Mouse (Mus musculus): ENCODE measurements around the gene Olfml2b. TPM values are rescaled to one million over a fixed set of nuclear protein-coding genes. Genes with fewer than 3 reads are reported as not detected.

The Olfml2b gene
- polyA plus RNA-seq, 1 experiment from 2014 or later: 17.0 TPM

GRCm38 (mm10) chr1:170611631-170612030 is 32.7 kb upstream of the Olfml2b start:
- Histone ChIP-seq H3K36me3 (ENCODE audit: control insufficient read depth, insufficient read depth, low read length) (no peaks in the 10 kb centered on the region), H3K4me1 (ENCODE audit: control insufficient read depth, insufficient read depth, low read length) (no peaks in the 10 kb centered on the region), H3K27me3 (replicated peaks; ENCODE audit: control insufficient read depth, insufficient read depth, low read length) (no peaks in the 10 kb centered on the region), H3K4me2 (ENCODE audit: low read depth, low read length) (no peak overlapping the region), H3K9ac (ENCODE audit: low read depth, low read length) (no peak overlapping the region), H3K4me3 (ENCODE audit: low read length) (no peak overlapping the region), H3K9me3 (ENCODE audit: control insufficient read depth, low read length) (no peaks in the 10 kb centered on the region), H3K27ac (ENCODE audit: low read length) (no peak overlapping the region)
- 93% methylated on average over 3 of the region's 3 CpGs for WGBS
- ATAC-seq: no peak

- WGBS: 60% methylated on average over 18 of the region's 18 CpGs
- no peak overlapping the region for H3K9ac ChIP-seq (ENCODE audit: low read depth, low read length)
- H3K4me1 ChIP-seq (ENCODE audit: control insufficient read depth, insufficient read depth, low read length): no peaks in the 10 kb centered on the region
- no peaks in the 10 kb centered on the region for H3K9me3 ChIP-seq (ENCODE audit: control insufficient read depth, low read length)
- ATAC-seq: peak; percentile 84
- H3K27me3 ChIP-seq (replicated peaks; ENCODE audit: control insufficient read depth, insufficient read depth, low read length): no peaks in the 10 kb centered on the region
- no peak overlapping the region for H3K4me2 ChIP-seq (ENCODE audit: low read depth, low read length)
- no peak overlapping the region for H3K27ac ChIP-seq (ENCODE audit: low read length)
- no peak overlapping the region for H3K4me3 ChIP-seq (ENCODE audit: low read length)
- H3K36me3 ChIP-seq (ENCODE audit: control insufficient read depth, insufficient read depth, low read length): no peaks in the 10 kb centered on the region
Measured at GRCm38 (mm10) chr1:170612968-170613872, 31.1 kb upstream of the Olfml2b start.

- WGBS: 79% methylated on average over 2 of the region's 2 CpGs
- no peaks in the 10 kb centered on the region for H3K27me3 ChIP-seq (replicated peaks; ENCODE audit: control insufficient read depth, insufficient read depth, low read length)
- H3K9me3 ChIP-seq (ENCODE audit: control insufficient read depth, low read length): no peaks in the 10 kb centered on the region
- no peak overlapping the region for H3K4me2 ChIP-seq (ENCODE audit: low read depth, low read length)
- H3K27ac ChIP-seq (ENCODE audit: low read length): no peak overlapping the region
- H3K9ac ChIP-seq (ENCODE audit: low read depth, low read length): no peak overlapping the region
- ATAC-seq: no peak
- H3K36me3 ChIP-seq (ENCODE audit: control insufficient read depth, insufficient read depth, low read length): no peaks in the 10 kb centered on the region
- no peaks in the 10 kb centered on the region for H3K4me1 ChIP-seq (ENCODE audit: control insufficient read depth, insufficient read depth, low read length)
- H3K4me3 ChIP-seq (ENCODE audit: low read length): no peak overlapping the region
Measured at GRCm38 (mm10) chr1:170619686-170620374, 24.5 kb upstream of the Olfml2b start.

DNA sequence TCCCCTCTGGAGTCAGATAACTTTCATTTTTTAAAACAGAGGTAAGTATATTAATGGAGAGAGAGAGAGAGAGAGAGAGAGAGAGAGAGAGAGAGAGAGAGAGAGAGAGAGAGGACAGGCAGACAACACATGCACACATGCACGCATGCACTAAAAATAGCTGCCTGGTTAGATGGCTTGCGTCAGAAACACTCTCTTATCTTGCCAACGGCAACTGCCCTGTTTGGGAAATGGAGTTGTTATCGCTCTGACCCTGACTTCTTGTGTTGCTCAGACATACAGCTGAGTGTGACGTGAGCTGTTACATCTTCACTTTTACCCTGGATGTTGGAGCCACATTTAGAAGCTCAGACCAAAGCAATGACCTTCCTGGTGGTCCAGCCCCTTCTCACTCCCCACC is 21.4 kb upstream of the Olfml2b start:
- Histone ChIP-seq H3K4me1 (ENCODE audit: control insufficient read depth, insufficient read depth, low read length) (no peaks in the 10 kb centered on the region), H3K27me3 (replicated peaks; ENCODE audit: control insufficient read depth, insufficient read depth, low read length) (no peaks in the 10 kb centered on the region), H3K4me2 (ENCODE audit: low read depth, low read length) (no peak overlapping the region), H3K9ac (ENCODE audit: low read depth, low read length) (no peak overlapping the region), H3K27ac (ENCODE audit: low read length) (no peak overlapping the region), H3K9me3 (ENCODE audit: control insufficient read depth, low read length) (no peaks in the 10 kb centered on the region), H3K4me3 (ENCODE audit: low read length) (no peak overlapping the region), H3K36me3 (ENCODE audit: control insufficient read depth, insufficient read depth, low read length) (no peaks in the 10 kb centered on the region)
- ATAC-seq: peak; percentile 84
- WGBS: 43% methylated on average over 5 of the region's 5 CpGs

GRCm38 (mm10) chr1:170623432-170623831 is 20.9 kb upstream of the Olfml2b start:
- Histone ChIP-seq H3K4me2 (ENCODE audit: low read depth, low read length) (no peak overlapping the region), H3K9ac (ENCODE audit: low read depth, low read length) (no peak overlapping the region), H3K27me3 (replicated peaks; ENCODE audit: control insufficient read depth, insufficient read depth, low read length) (no peaks in the 10 kb centered on the region), H3K4me3 (ENCODE audit: low read length) (no peak overlapping the region), H3K9me3 (ENCODE audit: control insufficient read depth, low read length) (no peaks in the 10 kb centered on the region), H3K36me3 (ENCODE audit: control insufficient read depth, insufficient read depth, low read length) (no peaks in the 10 kb centered on the region), H3K27ac (ENCODE audit: low read length) (no peak overlapping the region), H3K4me1 (ENCODE audit: control insufficient read depth, insufficient read depth, low read length) (no peaks in the 10 kb centered on the region)
- 95% methylated on average over 1 of the region's 1 CpGs for WGBS
- no peak for ATAC-seq

DNA sequence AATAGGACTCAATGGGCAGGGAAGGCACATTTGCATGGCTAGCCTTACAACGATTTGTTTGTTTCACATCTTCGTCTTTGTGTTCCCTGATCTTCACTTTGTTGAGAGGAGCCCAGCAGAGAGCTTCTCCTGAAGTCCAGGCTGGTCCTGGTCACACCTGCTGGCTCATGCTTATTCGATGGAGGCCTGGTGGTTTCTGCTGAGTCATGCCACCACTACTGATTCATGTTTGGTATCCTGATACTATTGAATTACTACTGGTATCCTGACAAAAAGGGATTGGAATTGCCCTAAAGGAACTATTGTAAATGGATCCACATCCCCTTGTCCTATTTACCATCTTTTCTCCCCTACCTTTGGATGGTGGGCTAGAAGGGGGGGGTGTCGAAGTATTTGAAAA is 13.8 kb upstream of the Olfml2b start:
- no peaks in the 10 kb centered on the region for H3K4me1 ChIP-seq (ENCODE audit: control insufficient read depth, insufficient read depth, low read length)
- no peaks in the 10 kb centered on the region for H3K36me3 ChIP-seq (ENCODE audit: control insufficient read depth, insufficient read depth, low read length)
- H3K4me2 ChIP-seq (ENCODE audit: low read depth, low read length): no peak overlapping the region
- no peak overlapping the region for H3K9ac ChIP-seq (ENCODE audit: low read depth, low read length)
- H3K27me3 ChIP-seq (replicated peaks; ENCODE audit: control insufficient read depth, insufficient read depth, low read length): no peaks in the 10 kb centered on the region
- WGBS: 83% methylated on average over 4 of the region's 4 CpGs
- no peaks in the 10 kb centered on the region for H3K9me3 ChIP-seq (ENCODE audit: control insufficient read depth, low read length)
- ATAC-seq: no peak
- no peak overlapping the region for H3K27ac ChIP-seq (ENCODE audit: low read length)
- no peak overlapping the region for H3K4me3 ChIP-seq (ENCODE audit: low read length)

GRCm38 (mm10) chr1:170631571-170631970 is 12.8 kb upstream of the Olfml2b start:
- Histone ChIP-seq H3K4me2 (ENCODE audit: low read depth, low read length) (no peak overlapping the region), H3K36me3 (ENCODE audit: control insufficient read depth, insufficient read depth, low read length) (no peaks in the 10 kb centered on the region), H3K4me1 (ENCODE audit: control insufficient read depth, insufficient read depth, low read length) (no peaks in the 10 kb centered on the region), H3K4me3 (ENCODE audit: low read length) (no peak overlapping the region), H3K27ac (ENCODE audit: low read length) (no peak overlapping the region), H3K9ac (ENCODE audit: low read depth, low read length) (no peak overlapping the region), H3K27me3 (replicated peaks; ENCODE audit: control insufficient read depth, insufficient read depth, low read length) (no peaks in the 10 kb centered on the region), H3K9me3 (ENCODE audit: control insufficient read depth, low read length) (no peaks in the 10 kb centered on the region)
- WGBS: 88% methylated on average over 5 of the region's 5 CpGs
- ATAC-seq: no peak

- Histone ChIP-seq H3K4me3 (ENCODE audit: low read length) (no peak overlapping the region), H3K27me3 (replicated peaks; ENCODE audit: control insufficient read depth, insufficient read depth, low read length) (no peaks in the 10 kb centered on the region), H3K4me2 (ENCODE audit: low read depth, low read length) (no peak overlapping the region), H3K27ac (ENCODE audit: low read length) (no peak overlapping the region), H3K36me3 (ENCODE audit: control insufficient read depth, insufficient read depth, low read length) (no peaks in the 10 kb centered on the region), H3K9me3 (ENCODE audit: control insufficient read depth, low read length) (no peaks in the 10 kb centered on the region), H3K4me1 (ENCODE audit: control insufficient read depth, insufficient read depth, low read length) (no peaks in the 10 kb centered on the region), H3K9ac (ENCODE audit: low read depth, low read length) (no peak overlapping the region)
- peak; percentile 71 for ATAC-seq
- WGBS: 21% methylated on average over 3 of the region's 3 CpGs
Measured at GRCm38 (mm10) chr1:170632385-170632784, 11.9 kb upstream of the Olfml2b start.

GRCm38 (mm10) chr1:170632856-170633255 is 11.5 kb upstream of the Olfml2b start:
- Histone ChIP-seq H3K9ac (ENCODE audit: low read depth, low read length) (no peak overlapping the region), H3K27ac (ENCODE audit: low read length) (no peak overlapping the region), H3K27me3 (replicated peaks; ENCODE audit: control insufficient read depth, insufficient read depth, low read length) (no peaks in the 10 kb centered on the region), H3K36me3 (ENCODE audit: control insufficient read depth, insufficient read depth, low read length) (no peaks in the 10 kb centered on the region), H3K9me3 (ENCODE audit: control insufficient read depth, low read length) (no peaks in the 10 kb centered on the region), H3K4me1 (ENCODE audit: control insufficient read depth, insufficient read depth, low read length) (no peaks in the 10 kb centered on the region), H3K4me3 (ENCODE audit: low read length) (no peak overlapping the region), H3K4me2 (ENCODE audit: low read depth, low read length) (no peak overlapping the region)
- ATAC-seq: no peak
- WGBS: 71% methylated on average over 4 of the region's 4 CpGs
